Mouse (Mus musculus) CD4-positive, CD25-positive, alpha-beta regulatory T cell, adult 4 months (primary cell): ENCODE data around the gene Wdr12. TPM values are rescaled to one million over a fixed set of nuclear protein-coding genes. Genes with fewer than 3 reads are reported as not detected.
"Not testable (repeated sequence)": the region's sequence is repeated elsewhere in the genome, so short reads cannot be mapped to it uniquely, and the experiment has no call there.

Experiments
- ATAC-seq: one replicate; pipeline ENCODE4 v1.8.0; 2017
- polyA plus RNA-seq, 2 experiments: library from polyadenylated mRNA; unstranded; fragments of 100-300 nt; shearing (Covaris generic); gene quantifications; one replicate each; pipeline ENCODE4 v1.2.1; 2017

Gene Wdr12
- polyA plus RNA-seq: 10 to 100 TPM; 49.0 to 58.6 TPM

DNA sequence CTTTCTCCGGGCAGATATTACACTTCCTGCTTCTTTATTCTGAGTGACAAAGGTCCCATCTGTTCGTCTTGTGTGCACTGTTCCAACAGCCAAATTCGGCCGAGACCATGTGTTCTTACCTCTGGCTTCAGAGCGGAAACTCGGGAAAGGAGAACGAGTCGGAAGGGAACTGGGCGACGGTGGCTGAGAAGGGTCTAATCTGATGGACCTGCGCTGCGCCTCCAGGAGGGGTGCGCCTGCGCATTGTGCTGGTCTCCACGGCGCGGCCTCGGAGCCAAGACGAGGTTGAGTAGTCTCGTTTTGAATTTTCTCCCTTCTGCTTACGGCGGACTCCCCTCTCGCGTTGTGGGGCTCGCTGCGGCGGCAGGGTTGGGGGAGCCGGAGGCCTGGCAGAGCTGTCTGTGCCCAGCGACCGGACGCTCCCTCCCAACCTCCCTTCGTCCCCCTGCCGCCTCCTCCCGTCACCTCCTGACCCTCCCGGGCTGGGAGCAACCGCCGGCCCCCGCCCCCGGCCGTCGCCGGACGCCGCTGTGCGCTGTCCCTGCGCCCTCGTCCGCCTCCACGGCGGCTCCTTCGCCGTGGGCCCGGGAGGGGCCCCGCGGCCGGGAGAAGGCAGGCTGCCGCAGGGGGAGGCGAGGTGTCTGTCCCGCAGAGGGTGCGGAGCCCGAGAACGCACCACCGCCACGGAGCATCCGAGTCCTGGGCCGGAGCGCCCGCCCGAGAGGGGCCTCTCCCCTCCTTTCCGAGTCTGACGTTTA, at the start of gene Wdr12, which contains the start of gene Carf:
Gene Wdr12, minus strand, starts transcription at position 622 of the 758 bp plus-strand sequence.
Gene Carf, plus strand, starts transcription at position 224 of the 758 bp plus-strand sequence.
- peak; percentile 82 for ATAC-seq

- ATAC-seq: no peak
Observed at GRCm38 (mm10) chr1:60137346-60137745, 38.9 kb upstream of the Wdr12 start.

- no peak for ATAC-seq
Observed at GRCm38 (mm10) chr1:60117721-60118455, 19.4 kb upstream of the Wdr12 start.

DNA sequence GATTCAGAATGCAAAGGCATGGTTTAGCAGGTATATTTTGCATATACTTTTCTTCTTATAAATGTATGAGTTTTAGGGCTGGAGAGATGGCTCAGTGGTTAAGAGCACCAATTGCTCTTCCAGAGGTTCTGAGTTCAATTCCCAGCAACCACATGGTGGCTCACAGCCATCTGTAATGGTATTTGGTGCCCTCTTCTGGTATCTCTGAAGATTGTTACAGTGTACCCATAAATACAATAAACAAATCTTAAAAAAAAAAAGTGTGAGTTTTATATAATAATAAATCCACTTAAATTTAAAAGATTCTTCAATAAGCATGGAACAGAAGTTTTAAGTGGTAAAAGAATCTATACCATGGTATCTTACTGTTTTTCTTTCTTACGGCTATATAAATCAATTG, 6.1 kb upstream of the Wdr12 start:
- peak; percentile 47 for ATAC-seq

DNA sequence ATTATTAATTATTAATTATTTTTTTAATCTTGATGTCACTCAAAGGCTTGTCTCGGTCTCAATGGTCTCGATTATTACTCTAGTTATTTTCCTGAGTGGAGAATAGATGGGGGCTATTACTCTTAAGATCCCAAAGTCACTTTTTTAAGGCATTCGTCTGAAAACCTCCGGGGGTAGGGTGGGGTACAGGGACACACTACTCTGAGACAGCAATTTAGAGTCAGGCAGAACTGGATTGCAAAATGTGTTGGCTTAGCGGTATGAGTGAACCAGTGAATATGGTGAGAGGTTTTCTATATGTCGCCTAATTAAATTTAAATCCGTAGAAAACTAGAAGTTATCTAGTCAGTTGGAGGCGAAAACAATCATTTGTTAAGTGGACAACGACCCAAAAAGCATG, 394 bp upstream of the Wdr12 start:
- no peak for ATAC-seq

DNA sequence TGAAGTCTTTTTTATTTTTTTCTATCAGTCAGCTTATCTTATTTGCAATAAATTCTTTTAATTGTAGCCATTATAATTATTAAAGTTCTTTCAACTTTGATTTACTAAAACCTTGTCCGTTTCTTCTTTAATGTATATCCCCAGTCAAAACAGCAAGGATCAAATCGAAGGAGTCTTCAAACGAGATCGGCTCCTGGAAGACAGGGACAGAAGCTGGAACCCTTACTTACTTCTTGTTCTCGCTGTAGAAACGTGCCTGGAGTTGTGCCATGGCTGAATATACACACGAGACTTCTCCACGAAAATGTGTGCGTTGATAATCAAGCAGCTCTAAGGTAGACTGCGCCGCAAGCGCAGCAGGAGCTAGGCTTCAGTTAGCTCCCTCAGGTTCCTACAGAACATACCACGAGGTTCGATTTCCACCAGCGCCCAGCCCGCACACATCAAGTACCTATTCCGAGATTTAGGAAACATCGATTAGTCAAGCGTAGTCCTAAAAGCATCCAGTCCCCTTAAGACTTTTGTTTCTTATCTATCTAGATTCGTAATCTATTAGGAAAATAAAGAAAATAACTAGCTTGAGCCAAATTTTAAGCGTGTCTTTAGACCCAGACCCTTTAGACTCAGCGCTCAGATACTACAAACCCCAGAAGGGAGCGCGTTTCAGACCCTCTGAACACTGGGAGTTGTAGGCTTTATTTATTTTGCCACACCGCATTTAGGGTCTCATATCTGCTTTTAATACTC, 995 bp downstream of the Wdr12 start:
- ATAC-seq: peak; percentile 79

DNA sequence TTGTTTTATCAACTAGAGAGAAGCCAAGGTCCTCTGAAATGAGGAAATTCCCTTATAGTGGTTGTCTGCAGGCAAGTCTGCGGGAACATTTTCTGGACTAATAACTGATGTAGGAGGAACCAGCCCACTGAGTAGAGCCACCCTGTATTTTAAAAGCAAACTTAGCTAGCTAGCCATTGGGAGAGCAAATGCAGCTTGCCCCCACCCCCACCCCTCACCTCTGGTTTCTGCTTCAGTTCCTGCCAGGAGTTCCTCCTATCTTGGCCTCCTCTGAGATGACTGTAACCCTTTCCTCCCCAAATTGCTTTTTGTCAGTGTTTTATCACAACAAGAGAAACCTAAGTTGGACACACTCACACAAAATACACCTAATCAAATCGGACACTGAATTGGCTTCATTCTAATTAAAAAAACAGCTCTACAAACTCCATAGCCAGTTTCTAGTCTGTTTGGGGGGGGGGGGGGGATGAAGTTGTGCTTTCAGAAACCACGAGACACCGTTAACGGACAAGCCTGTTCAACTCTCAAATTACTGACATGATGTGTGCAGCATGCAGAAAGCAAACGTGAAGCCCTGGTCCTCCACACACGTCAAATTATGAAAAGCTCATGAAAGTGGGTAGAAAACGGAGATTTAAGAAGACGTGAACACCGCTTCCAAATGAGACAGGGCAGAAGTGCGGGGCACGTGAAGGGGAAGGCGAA, 1.7 kb downstream of the Wdr12 start:
- ATAC-seq: no peak

- ATAC-seq: no peak
Observed at GRCm38 (mm10) chr1:60076411-60076810, 22.0 kb downstream of the Wdr12 start.

DNA sequence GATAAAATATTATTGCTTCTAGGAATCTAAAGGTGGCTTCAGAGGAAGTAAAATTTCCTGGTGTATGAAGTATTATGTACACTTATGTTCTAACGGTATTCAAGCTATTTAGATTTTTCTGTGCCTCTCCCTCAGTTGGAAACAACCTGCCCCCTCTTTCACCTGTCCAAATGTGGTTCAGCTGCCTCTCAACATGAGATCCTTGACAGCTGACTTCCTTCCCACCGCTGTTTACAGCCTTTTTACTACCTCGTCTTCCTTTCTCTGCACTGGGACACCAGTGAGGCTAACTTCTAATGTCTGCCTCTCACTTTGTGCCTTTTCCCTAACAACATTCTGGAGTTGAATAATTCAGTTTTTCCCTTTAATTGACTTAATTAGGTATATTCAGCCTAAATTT, 22.9 kb downstream of the Wdr12 start:
- no peak for ATAC-seq

DNA sequence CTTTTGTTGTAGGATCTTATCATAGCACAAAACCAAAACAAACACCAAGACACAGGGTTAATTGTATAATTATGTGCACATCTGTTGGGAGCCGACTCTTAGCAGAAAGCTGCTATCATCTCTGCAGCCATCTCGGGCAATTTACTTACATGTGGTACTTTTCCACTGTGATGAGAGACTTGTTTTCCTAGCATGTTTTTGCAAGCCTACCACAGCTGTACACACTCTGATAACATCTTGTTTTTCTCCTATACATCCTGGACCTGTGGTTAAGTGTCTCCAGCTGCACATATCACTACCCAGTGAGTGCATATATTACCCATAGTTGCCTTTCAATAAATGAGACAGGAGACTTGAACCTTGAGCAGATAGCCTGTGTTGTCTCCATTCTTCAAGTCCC, 23.5 kb downstream of the Wdr12 start:
- peak; percentile 60 for ATAC-seq

- ATAC-seq: peak; percentile 67
Observed at GRCm38 (mm10) chr1:60070725-60071124, 27.7 kb downstream of the Wdr12 start.

DNA sequence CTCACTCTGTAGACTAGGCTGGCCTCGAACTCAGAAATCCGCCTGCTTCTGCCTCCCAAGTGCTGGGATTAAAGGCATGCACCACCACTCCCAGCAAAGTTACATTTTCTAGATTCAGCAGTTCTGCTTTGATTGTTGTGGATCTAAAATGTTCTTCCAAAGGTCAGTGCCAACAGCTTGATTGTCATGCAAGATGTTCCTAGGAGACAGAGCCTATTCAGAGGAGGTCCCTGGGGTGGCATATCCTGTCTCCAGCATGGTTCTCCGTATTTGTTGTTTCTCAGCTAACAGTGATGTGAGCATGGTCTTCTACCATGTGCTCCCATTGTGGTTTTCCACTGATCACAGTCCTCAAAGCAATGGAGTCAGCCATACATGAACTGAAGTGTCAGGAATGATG, 42.1 kb downstream of the Wdr12 start:
- ATAC-seq: no peak

DNA sequence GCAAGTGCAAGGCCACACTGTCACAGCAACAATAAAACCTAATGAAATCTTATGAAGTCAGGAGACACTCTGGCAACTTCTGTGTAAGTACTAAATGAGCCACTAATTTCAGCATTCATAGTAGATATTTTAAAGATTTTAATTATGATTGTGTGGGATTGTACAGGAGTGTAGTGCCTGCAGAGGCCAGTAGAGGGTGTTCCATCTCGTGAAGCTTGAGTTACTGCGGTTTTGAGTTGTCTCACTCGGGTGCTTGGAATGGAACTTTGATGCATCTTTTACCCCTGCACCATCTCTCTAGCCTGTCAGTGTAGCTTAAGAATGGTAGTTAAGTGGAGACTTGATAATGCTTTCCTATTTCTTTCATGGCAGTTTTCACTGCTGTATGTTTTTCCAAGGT, 43.8 kb downstream of the Wdr12 start:
- peak; percentile 57 for ATAC-seq

GRCm38 (mm10) chr1:60047481-60047880, 51.0 kb downstream of the Wdr12 start:
- not testable (repeated sequence) for ATAC-seq

- no peak for ATAC-seq
Observed at GRCm38 (mm10) chr1:60044595-60044994, 53.9 kb downstream of the Wdr12 start.

DNA sequence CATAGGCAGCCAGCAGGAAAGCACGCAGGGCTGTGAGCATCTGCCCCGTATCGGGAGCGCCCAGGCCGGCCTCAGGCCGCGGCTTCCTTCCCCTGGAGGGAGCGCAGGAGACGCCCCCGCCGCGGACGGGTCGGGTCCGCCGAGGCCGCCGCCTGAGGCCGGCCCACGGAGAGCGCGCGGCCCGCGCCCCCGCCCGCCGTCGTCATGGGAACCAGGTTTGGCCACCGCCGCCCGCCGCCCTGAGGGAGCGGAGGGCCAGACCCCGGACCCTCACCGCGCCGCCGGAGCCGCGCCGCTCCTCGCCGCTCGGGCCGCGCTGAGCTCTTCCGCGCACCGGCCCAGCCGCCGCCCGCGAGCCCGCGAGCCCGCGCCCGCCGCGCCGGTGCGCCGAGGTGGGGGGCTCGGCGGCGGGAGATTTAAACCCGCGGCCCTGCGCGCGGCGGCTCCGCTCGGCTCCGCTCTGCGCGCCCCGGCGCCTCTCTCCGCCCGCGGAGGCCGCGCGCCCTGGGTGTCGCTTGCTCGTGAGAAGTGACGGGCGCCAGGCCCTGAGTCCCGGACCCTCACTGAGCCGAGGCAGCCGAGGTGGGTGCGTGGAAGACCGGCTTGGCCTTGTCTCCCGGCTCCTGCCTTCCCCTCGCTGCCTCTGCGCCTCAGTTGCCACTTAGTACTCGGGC, 55.5 kb downstream of the Wdr12 start, which contains the start of gene Ica1l:
Gene Ica1l, minus strand, starts transcription at position 389 of the 674 bp plus-strand sequence.
- ATAC-seq: peak; percentile 71

- ATAC-seq: no peak
Observed at GRCm38 (mm10) chr1:60042398-60042795, 56.0 kb downstream of the Wdr12 start.

- ATAC-seq: no peak
Observed at GRCm38 (mm10) chr1:60035044-60035443, 63.4 kb downstream of the Wdr12 start.
